Mouse (Mus musculus) CD4-positive, CD25-positive, alpha-beta regulatory T cell, adult 2 months (primary cell): ENCODE measurements around the gene Eapp.
A peak's percentile ranks its signal among the peaks of the same experiment; 100 is the strongest.
"Not testable (repeated sequence)": the region's sequence is repeated elsewhere in the genome, so short reads cannot be mapped to it uniquely, and the experiment has no call there.

ENCODE experiments used
- DNase-seq: peaks from one replicate; pipeline ENCODE4 v3.0.0-alpha.2; 2012; ENCODE audit warnings: low read depth, low spot score

Eapp gene

DNA sequence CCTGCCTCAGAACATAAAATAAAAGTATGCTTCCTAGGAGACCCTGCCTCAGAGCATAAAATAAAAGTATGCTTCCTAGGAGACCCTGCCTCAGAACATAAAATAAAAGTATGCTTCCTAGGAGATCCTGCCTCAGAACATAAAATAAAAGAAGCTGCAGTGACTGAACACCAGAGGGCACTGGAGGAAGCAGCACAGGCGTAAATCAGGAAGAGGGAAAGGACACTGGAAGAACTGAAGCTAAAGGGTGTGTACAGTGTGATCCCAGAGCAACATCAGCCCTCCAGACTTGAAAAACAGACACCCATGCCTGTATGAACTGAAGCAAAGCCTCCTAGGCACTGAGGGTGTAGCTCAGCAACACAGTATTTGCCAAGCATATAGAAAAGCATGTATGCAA, 12.5 kb downstream of the Eapp start:
- peak; percentile 36 for DNase-seq

DNA sequence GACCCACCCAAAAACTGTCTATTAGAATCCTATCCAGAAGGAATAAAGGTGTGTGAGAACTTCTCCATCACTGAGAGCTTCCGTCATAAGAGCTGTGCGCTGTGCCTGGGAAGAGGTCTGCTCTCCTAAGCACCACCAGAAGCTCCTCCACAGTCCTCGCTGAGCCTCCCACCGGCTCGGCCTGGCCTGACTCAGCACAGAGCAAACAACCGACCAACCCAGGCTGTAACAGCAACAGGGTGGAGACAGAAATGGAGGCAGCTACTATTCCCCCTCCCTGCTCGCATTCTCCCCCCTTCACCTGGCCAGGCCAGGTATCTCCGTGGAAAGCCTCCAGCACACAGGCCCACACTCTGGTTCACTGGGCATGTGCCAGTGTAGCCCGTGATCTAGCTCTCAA, 19.0 kb downstream of the Eapp start:
- DNase-seq: no peak

DNA sequence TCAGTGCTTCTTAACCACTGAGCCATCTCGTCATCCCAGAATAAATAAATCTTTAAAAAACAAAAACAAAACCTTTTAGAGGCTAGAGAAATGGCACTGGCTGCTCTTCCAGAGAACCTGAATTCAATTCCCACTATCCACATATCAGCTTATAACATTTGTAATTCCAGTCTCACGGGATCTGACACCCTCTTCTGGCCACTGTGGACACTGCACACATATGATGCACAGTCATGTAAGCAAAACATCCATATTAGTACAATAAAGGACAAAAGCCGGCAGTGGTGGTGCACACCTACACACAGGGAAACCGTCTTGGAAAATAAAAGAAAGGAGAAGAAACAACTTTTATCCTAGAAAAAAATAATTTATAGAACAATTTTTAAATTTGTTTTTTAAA, 20.3 kb downstream of the Eapp start:
- no peak for DNase-seq

DNA sequence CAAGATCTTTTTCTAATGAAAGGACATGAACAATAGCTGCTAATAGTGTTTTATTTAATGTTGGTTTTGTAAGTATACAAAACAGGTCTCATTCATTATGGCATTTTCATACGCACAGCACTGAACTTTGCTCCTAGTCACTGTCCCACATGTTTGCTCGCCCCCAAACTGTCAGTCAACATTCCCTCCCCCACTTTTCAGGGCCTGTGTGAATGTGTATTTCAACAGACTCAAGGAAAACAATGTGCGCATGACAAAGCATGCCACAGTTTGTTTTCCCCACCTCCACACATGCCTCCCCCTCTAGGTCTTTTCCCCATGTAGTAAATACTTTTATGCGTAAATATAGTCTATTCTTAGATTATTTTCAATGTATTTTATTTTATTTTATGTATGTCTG, 24.4 kb downstream of the Eapp start:
- no peak for DNase-seq

DNA sequence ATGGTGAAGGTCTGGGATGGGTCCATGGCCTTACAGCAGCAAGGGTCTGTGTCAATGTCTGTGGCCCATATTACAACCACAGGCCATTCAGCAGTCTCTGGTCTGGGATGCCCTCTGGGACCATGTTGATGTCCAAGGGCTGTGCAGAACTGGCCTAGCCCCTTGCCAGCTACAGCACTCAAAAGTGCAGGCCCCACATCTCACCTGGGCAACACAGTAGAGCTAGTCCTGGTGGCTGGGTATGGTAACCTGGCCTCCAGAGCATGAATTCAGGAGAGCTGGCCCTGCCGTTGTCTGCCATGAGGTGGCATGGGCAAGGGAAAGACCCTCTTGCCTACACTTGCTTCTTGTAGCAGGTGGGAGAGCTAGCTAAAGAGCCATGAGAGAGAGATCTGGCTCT, 27.6 kb downstream of the Eapp start:
- DNase-seq: no peak

DNA sequence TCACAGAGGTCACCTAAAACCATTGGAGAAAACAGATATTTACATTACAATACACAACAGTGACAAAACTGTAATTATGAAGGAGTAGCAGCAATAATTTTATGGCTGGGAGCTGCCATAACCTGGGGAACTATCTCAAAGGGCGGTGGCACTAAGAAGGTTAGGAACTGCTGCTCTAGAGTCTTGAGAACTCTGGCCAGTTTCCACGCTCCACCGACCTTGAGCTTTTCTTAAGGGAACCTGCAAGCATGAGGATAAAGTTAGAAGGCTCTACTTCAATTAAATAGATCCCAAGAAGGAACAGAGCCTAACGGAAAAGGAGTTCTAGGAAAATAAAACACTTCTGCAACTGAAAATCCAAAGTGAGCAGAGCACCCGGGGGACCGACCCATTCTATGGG, 30.2 kb downstream of the Eapp start:
- no peak for DNase-seq

DNA sequence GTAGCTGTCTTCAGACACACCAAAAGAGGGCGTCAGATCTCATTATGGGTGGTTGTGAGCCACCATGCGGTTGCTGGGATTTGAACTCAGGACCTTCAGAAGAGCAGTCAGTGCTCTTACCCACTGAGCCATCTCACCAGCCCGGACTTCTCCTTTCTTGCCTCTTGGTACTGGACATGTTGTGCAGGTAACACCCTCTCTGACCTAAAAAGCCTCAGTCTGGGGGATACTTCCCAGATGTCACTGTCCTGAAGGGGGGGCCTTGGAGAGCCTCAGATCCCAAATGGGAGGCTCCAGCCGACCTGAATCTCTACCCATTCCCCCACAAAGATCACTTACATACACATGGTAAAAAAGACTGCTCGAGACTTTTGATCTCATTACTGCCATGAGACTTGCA, 34.2 kb downstream of the Eapp start:
- DNase-seq: not testable (repeated sequence)

DNA sequence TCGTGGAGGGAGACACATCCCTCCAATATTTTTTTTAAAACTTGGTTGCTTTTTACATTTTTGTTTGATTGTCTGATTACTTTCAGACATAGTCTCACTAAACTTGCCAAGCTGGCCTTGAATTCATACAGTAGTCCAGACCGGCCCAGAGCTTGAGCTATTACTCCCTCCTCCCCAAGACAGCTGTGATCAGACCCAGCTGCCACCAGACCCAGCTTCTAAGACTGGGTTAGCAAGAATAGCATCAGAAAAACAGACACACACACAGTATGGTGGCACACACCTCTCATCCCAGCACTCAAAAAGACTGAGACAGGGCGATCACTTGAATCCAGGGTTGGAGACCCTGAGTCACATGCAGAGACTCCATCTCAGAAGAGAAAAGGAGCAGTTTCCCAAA, 35.8 kb downstream of the Eapp start:
- no peak for DNase-seq

DNA sequence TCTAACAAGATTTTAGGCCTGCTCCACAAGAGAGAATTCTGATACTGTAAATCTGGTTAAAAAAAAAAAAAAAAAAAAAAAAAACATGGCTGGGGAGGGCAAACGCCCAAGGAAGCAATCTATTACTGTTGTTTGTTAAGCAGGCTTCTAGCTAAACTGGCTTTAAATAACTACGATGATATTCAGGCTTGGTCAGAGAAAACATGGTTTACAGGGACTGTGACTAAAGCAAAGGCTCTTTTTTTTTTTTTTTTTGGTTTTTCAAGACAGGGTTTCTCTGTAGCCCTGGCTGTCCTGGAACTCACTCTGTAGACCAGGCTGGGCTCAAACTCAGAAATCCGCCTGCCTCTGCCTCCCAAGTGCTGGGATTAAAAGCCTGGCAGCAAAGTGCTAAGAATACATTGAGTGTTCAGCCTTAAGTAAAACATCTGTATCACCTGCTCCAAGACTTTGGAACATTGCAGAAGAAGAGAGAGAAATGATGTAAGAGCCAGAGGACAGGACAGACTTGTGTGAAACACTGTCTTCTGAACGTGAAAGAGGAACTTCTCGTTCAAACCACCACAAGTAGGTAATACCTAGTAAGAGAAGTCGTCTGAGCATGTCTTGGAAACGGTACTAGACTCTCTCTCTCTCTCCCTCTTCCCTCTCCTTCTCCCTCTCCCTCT, 37.1 kb downstream of the Eapp start:
- no peak for DNase-seq

DNA sequence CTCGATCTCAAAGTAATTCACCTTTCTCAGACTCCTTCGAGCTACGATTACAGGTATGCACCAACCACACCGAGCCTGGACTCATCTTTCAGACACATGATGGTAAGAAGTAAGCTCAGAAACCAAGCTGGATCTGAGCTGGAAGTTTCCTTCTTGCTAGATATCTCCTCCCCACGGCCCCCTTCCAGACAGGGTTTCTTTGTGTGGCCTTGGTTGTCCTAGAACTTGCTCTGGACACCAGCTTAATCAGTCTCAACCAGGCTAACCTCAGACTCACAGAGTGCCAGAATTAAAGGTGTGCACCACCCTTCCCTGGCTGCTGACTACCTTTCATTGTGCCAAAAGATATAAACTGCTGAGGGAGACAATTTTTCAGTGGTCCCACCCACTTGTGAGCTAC, 37.7 kb downstream of the Eapp start:
- no peak for DNase-seq

DNA sequence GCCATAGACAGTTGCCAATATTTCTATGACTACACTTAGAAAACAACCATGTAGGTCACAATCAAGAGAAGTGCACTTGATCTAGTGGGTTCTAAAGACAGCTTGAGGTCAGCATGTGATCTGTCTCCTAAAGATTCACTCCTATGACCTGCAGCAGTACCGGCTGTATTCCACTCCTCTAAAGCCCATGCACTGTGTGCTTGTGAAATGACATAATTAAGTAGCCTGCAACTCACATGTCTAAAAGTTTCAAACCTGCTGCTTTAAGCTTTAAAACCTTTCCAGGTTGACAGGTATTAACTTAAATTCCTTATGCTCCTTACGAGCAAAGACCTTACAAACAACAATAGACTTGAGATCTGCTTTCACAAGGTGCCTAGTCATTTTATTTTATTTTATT, 38.5 kb downstream of the Eapp start:
- DNase-seq: peak; percentile 8

DNA sequence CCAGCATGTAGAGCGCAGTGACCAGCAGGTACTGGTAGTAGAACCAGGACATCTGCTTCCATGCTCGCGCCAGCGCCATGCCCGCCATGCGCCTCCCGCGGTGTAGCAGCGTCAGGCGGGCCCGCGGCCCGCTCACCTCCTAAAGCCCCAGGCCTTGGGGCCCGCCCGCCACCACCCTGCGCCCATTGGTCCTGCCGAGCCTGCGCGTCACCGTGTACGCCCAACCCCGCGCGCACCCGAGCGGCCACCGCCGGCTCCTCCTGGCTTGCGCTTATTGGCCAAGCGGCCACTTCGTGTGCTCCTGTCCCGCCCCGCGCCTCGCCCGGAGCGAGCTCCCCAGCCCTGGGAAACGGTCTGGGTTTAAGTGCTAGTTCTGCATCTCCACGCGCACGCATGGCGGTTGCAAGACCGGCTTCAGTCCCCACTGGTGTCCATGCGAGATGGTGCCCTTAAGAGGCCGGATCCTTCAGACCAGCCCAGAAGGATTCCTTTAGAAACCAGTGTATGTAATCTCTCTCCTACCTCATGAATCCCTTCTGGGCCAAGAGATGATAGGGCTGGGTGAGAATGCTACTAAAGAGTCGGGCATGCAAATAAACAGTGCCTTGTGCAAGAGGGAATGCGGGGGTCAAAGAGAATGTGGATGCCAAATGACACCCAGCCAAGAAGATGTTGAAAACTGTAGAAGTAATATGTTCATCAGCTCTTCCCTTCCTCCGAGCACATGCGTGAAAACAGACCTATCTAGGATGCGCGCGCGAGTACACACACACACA, 39.1 kb downstream of the Eapp start, which contains the start of gene Sptssa:
Gene Sptssa (minus strand): TSS at position 178 of the 776 bp plus-strand sequence.
- DNase-seq: peak; percentile 96

DNA sequence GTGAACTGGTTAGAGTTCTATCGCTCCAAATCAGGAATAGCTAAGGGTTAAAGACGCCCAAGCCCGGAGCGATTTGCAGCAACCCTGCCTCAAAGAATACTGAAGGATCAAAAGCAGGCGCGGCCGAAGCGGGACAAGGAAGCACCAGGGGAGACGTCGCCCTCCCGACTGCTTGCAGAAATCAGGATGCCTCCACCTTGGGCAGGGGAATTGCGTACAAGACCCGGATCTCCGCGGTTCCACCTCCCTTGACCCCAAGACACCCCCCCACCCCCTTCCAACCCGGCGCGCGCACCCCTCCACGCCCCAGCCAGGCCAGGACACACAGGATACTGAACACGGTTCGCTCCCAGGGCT, 39.7 kb downstream of the Eapp start:
- DNase-seq: no peak

DNA sequence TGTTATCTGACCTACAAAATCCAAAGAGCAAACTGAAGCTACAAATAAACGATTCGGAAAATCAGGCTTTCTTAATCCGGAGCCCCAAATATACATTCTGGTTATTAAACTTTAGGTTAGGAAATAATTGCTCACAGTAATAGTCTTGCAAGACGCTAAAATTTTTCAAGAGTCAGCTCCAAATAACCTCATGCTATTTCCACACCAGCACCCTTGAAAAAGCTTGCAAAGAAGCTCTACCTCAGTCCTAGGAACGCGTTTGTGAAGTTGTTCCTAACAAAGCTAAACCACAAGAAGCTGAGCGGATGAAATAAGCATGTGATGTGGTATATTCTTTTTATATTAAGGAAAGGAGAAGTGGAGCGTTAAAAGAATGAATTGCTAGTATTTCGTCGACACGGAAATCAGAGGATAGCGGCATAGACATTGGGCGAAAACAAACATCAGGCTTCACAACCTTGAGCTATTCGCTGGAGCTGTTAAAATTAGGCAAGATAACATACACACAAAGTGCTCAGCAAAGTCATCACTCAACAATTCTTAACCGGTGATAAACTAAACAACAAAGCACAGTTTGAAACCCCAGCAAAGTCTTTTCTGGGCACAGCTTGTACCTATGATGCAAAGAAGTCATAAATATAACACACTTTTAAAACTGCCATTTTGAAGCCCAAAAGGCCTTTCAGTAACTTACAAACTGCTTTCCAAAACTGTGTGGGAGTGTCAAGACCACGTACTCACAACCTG, 40.2 kb downstream of the Eapp start:
- DNase-seq: peak; percentile 27

DNA sequence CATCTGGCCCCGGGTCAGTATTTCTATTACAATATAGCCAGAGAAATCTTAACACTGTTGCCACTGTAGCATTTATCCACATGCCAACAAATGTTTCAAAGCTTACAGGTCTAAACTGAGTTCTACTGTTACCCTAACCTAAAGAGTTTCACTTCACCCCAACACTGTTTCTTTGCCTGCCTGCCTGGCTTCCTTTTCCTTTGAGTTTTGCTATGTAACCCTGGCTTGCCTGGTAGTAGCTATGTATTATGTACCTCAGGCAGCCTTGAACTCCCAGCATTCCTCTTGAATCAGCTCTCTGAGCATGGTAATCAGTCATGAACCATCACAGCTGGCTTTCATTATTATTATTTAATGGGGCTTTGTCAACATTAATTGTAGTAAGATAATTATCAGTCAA, 41.0 kb downstream of the Eapp start:
- DNase-seq: peak; percentile 16

DNA sequence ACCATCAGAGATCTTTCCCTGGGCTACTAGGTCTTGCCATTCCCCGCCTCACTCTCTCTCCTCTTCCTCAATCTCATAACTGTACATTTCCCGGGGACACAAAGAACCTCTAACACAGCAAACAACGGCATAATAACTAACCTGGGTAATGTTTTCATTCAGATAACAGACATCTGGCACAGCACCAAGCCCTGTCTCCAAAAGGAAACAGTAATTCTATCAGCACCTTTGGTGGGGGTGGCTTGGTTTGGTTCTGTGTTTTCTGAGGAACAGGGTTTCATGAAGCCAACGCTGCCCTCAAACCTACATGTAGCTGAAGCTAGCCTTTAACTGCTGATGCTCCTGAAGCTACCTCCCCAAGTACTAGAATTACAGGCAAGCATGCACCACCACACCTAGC, 41.6 kb downstream of the Eapp start:
- no peak for DNase-seq

DNA sequence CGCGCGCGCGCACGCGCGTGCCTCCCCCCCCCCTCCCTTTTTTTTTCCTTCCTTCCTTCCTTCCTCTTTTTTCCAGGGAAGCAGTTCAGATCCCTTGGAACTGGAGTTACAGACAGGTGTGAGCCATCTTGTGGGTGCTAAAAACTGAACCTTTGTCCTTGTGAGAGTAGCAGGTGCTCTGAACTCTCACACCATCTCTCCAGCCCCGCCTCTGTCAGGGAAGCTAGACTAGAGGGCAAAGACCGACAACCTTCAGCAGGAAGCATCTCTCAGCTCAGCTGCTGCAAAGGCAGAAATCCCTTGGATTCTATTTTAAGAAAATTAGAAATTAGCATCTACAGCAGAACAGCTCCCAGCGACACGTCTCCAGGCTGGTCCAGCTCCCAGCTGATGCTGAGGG, 43.4 kb downstream of the Eapp start:
- peak; percentile 18 for DNase-seq

DNA sequence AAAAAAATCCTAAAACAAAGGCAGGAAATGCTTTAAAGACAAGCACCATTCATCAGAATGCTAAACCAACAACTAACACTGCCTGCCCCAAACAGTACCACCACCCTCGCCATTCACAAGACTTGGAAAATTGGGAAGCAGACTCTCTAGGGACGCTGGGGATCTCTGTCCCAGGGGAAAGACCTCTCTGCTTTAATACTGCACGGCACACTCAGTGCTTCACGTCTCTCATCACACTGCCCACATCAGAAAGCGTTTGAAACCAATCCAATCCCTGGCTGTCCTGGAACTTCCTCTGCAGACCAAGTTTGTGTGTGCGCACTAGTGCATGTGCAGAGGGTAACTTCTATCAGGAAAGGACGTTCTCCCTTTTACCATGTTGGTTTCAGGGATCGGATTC, 43.9 kb downstream of the Eapp start:
- DNase-seq: peak; percentile 6

DNA sequence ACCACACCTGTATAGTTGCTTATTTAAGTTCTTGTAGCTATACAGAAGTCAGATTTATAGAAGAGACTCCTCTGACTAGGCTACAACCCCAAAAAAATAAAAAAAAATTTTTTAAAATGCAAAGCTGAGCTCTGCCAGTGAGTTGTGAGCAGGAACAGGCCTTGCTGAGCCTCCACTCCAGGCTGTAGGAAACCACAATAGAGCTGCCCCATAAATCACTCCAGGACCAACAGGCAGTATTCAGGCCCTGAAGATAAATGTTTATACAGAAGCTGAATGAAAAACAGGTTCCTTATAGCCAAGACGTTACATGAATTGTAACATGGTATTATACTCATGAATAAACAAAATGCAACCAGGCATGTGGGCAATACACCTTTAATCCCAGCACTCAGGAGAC, 44.5 kb downstream of the Eapp start:
- no peak for DNase-seq

DNA sequence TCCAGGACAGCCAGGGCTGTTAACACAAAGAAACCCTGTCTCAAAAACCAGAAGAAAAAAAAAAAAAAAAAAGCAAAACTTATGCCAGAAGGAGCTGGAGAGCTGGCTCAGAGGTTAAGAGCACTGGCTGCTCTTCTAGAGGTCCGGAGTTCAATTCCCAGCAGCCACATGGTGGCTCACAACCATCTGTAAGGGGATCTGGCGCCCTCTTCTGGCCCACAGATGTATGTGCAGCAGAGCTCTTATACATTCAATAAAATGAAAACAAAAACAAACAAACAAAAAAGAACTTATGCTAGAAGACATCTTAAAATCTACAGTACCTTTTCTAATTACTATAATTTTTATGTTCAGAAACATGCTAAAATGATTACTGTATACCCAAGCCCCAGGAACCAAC, 50.8 kb downstream of the Eapp start:
- peak; percentile 56 for DNase-seq

DNA sequence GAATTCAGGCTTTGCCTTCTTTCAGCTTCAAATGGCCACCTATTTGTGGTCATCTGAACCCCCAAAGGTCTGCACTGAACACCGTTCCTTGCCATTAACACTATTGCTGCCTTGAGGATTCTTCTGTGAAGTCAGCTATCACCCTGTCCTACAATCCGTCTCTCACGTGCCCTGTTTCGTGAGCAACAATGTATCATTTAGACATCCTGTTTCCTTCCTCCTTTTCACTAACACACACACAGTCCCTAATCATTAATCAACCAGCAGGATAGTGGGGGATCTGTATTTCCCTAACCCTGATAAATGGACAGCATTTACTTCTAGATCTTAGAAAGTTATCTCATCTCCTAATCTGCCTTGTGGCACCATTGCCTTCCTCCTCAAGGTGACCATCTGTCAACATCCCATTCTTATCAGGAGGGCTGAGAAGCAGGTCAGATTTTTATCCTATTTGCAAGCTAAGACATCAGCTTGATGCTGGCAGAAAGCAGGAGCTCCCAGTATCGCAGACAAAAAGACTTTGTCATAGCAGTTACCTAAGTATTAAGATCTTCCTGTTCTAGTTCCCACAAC, 52.3 kb downstream of the Eapp start:
- no peak for DNase-seq

DNA sequence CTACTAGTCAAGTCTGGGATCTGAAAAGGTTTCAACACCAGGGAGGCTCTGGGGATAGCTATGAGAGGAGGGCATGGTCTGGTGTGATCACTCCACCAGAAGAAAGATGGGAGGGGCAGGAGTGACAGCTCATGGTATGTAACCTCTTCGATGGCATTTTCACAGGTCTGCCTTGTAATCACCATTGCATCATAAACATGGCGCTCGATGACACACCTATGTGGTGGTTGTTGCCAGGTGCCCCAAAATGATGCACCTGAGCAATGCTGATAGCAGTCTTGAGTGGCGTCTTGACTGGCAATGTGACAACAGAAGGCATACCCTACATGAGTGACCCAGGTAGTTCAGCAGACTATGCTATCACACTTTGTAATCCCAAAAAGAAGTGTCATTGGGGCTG, 54.3 kb downstream of the Eapp start:
- no peak for DNase-seq
